Mouse (Mus musculus) midbrain, embryonic 12.5 days (tissue): ENCODE data around the gene Ddx19a. TPM values are rescaled to one million over a fixed set of nuclear protein-coding genes. Genes with fewer than 3 reads are reported as not detected.
"Not testable (repeated sequence)": the region's sequence is repeated elsewhere in the genome, so short reads cannot be mapped to it uniquely, and the experiment has no call there.

ENCODE experiments used
- ATAC-seq: fragments of 200-750 bp; cut with Nextera tagmentation; 2 replicates; pipeline ENCODE4 v1.8.0; 2017; ENCODE audit warnings: low read depth, moderate TSS enrichment, moderate library complexity; ENCODE audit not compliant: low FRiP score
- H3K27ac ChIP-seq: fragments of 300-500 bp; sonication (generic); replicated peaks from 2 replicates; pipeline ENCODE4 v1.5.1; 2016; ENCODE audit warnings: mild to moderate bottlenecking
- H3K27me3 ChIP-seq: fragments of 300-500 bp; sonication (generic); 2 replicates; pipeline ENCODE4 v1.6.1; 2016; ENCODE audit warnings: mild to moderate bottlenecking
- H3K36me3 ChIP-seq: fragments of 300-500 bp; sonication (generic); 2 replicates; pipeline ENCODE4 v1.6.1; 2016
- H3K4me1 ChIP-seq: fragments of 300-500 bp; sonication (generic); 2 replicates; pipeline ENCODE4 v1.6.1; 2016
- H3K4me2 ChIP-seq: fragments of 300-500 bp; sonication (generic); replicated peaks from 2 replicates; pipeline ENCODE4 v1.6.1; 2016; ENCODE audit warnings: mild to moderate bottlenecking, moderate library complexity
- H3K4me3 ChIP-seq: fragments of 300-500 bp; sonication (generic); 2 replicates; pipeline ENCODE4 v1.5.1; 2016; ENCODE audit warnings: mild to moderate bottlenecking
- H3K9ac ChIP-seq: fragments of 300-500 bp; sonication (generic); replicated peaks from 2 replicates; pipeline ENCODE4 v1.6.1; 2016; ENCODE audit warnings: mild to moderate bottlenecking, moderate library complexity
- H3K9me3 ChIP-seq: fragments of 300-500 bp; sonication (generic); 2 replicates; pipeline ENCODE4 v1.6.1; 2016; ENCODE audit warnings: mild to moderate bottlenecking
- WGBS: fragments of 180-500 bp; shearing (Covaris S2); methylation state at CpG from one replicate; pipeline ENCODE4 v1.1.7; 2016; 5-methylcytosine and 5-hydroxymethylcytosine counted together
- polyA plus RNA-seq: library from polyadenylated mRNA; unstranded; fragments of >200 nt; fragmentation: Nextera tagmentation; extraction: Ambion mirVana; gene quantifications from 2 replicates; pipeline ENCODE4 v1.2.1, GENCODE M21; 2016

Ddx19a gene
- polyA plus RNA-seq, 1 experiment from 2014 or later: 17.6 TPM

- Histone ChIP-seq H3K27me3 (no peaks in the 10 kb centered on the region), H3K27ac (no peak overlapping the region), H3K9ac (no peak overlapping the region), H3K4me3 (no peak overlapping the region), H3K4me2 (no peak overlapping the region), H3K9me3 (no peaks in the 10 kb centered on the region), H3K36me3 (peaks cover 26% of the 10 kb centered on the region), H3K4me1 (peaks cover 5% of the 10 kb centered on the region)
- ATAC-seq: no peak
- 71% methylated on average over 7 of the region's 7 CpGs for WGBS
These were observed 32.0 kb downstream of the Ddx19a start for GRCm38 (mm10) chr8:110965594-110965993.

GRCm38 (mm10) chr8:110964666-110965065 is 32.9 kb downstream of the Ddx19a start:
- peaks cover 29% of the 10 kb centered on the region for H3K36me3 ChIP-seq
- H3K27me3 ChIP-seq: no peaks in the 10 kb centered on the region
- ATAC-seq: no peak
- 0 out of 2 replicates have a peak, but pooled peaks cover under 1% of the 10 kb centered on the region for H3K4me1 ChIP-seq
- no peak overlapping the region for H3K4me2 ChIP-seq
- no peak overlapping the region for H3K4me3 ChIP-seq
- no peak overlapping the region for H3K27ac ChIP-seq
- WGBS: 77% methylated on average over 7 of the region's 7 CpGs
- H3K9me3 ChIP-seq: no peaks in the 10 kb centered on the region
- no peak overlapping the region for H3K9ac ChIP-seq

DNA sequence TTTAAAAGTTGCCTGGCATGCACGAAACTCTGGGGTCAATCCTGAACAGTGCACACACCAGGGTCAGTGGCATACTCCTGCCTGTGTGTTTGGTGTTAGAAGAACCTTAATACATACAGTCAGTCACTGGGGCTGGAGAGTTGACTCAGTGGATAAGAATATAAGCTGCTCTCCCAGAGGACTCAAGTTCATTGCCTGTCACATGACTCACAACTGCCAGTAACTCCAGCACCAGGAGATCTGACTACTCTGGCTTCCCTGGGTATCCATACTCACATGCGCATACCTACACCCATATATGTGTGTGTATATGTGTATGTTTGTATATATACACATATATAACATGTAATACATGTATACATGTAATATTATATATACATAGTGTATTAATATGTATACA is 34.5 kb downstream of the Ddx19a start:
- WGBS: 86% methylated on average over 2 of the region's 2 CpGs
- no peaks in the 10 kb centered on the region for H3K9me3 ChIP-seq
- no peaks in the 10 kb centered on the region for H3K4me1 ChIP-seq
- H3K27me3 ChIP-seq: no peaks in the 10 kb centered on the region
- H3K27ac ChIP-seq: no peak overlapping the region
- H3K9ac ChIP-seq: no peak overlapping the region
- ATAC-seq: no peak
- no peak overlapping the region for H3K4me3 ChIP-seq
- H3K36me3 ChIP-seq: peaks cover 44% of the 10 kb centered on the region
- no peak overlapping the region for H3K4me2 ChIP-seq

DNA sequence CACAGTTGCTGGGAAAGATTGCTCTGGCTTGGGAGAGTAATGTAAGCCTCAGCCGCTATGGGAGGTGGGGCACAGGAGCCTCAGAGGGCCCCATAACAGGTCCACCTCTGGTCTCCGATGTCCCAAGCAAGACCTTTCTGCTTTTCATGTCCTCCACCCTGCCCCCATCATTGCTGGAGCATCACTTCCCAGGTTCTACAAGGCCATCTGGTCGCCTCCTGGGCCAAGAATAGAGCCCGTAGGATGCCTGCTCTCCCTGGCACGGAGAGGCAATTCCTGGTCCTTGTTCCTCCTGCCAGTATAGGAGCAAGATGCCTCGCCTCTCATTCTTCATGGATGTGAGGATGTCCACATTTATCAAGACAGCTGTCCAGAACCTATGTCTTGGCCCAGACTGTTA is 37.7 kb downstream of the Ddx19a start:
- ATAC-seq: no peak
- Histone ChIP-seq H3K9me3 (no peaks in the 10 kb centered on the region), H3K4me3 (no peak overlapping the region), H3K27ac (no peak overlapping the region), H3K9ac (no peak overlapping the region), H3K27me3 (no peaks in the 10 kb centered on the region), H3K4me1 (no peaks in the 10 kb centered on the region), H3K4me2 (no peak overlapping the region), H3K36me3 (peaks cover 47% of the 10 kb centered on the region)
- 96% methylated on average over 6 of the region's 6 CpGs for WGBS

GRCm38 (mm10) chr8:110959071-110959780 is 38.4 kb downstream of the Ddx19a start:
- Histone ChIP-seq H3K27me3 (no peaks in the 10 kb centered on the region), H3K36me3 (peaks cover 47% of the 10 kb centered on the region), H3K4me1 (no peaks in the 10 kb centered on the region), H3K9me3 (no peaks in the 10 kb centered on the region), H3K27ac (no peak overlapping the region), H3K9ac (no peak overlapping the region), H3K4me2 (no peak overlapping the region), H3K4me3 (no peak overlapping the region)
- WGBS: 94% methylated on average over 12 of the region's 12 CpGs
- ATAC-seq: no peak

DNA sequence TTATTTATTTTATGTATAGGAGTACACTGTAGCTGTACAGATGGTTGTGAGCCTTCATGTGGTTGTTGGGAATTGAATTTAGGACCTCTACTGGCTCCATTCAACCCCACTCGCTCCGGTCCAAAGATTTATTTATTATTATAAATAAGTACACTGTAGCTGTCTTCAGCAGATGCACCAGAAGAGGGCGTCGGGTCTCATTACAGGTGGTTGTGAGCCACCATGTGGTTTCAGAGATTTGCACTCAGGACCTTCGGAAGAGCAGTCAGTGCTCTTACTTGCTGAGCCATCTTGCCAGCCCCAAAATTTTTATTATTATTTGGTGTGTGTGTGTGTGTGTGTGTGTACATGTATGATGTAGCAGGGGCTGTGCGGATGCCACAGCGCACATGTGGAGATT is 39.0 kb downstream of the Ddx19a start:
- not testable (repeated sequence) for H3K4me1 ChIP-seq, H3K9me3 ChIP-seq, H3K9ac ChIP-seq, ATAC-seq, H3K4me2 ChIP-seq, H3K27me3 ChIP-seq, H3K4me3 ChIP-seq, H3K27ac ChIP-seq
- 92% methylated on average over 7 of the region's 7 CpGs for WGBS
- peaks cover 47% of the 10 kb centered on the region for H3K36me3 ChIP-seq

- 89% methylated on average over 5 of the region's 5 CpGs for WGBS
- H3K4me3 ChIP-seq: no peak overlapping the region
- no peak overlapping the region for H3K4me2 ChIP-seq
- no peak for ATAC-seq
- H3K9ac ChIP-seq: no peak overlapping the region
- no peaks in the 10 kb centered on the region for H3K27me3 ChIP-seq
- no peaks in the 10 kb centered on the region for H3K4me1 ChIP-seq
- no peaks in the 10 kb centered on the region for H3K9me3 ChIP-seq
- H3K36me3 ChIP-seq: peaks cover 47% of the 10 kb centered on the region
- H3K27ac ChIP-seq: no peak overlapping the region
These were observed 39.5 kb downstream of the Ddx19a start for GRCm38 (mm10) chr8:110958135-110958534.

DNA sequence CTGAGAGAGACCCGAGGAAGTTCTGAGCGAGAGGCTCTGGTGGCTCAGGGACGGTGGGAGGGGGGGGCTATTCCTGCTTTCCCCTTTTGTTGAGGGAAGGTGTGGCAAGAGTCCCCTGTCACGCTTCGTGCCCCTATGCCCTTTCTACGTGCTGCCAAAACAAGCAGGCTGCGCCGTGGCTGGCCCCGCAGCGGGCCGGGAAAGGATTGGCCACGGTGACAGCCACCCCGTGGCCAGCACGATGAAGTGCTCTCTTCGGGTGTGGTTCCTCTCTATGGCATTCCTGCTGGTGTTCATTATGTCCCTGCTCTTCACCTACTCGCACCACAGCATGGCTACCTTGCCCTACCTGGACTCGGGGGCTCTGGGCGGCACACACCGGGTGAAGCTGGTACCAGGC is 40.1 kb downstream of the Ddx19a start:
- Histone ChIP-seq H3K9ac (no peak overlapping the region), H3K9me3 (no peaks in the 10 kb centered on the region), H3K27me3 (no peaks in the 10 kb centered on the region), H3K36me3 (peaks cover 46% of the 10 kb centered on the region), H3K4me3 (no peak overlapping the region), H3K4me2 (no peak overlapping the region), H3K4me1 (no peaks in the 10 kb centered on the region), H3K27ac (no peak overlapping the region)
- ATAC-seq: no peak
- 92% methylated on average over 19 of the region's 19 CpGs for WGBS

GRCm38 (mm10) chr8:110956619-110957450 is 40.8 kb downstream of the Ddx19a start:
- WGBS: 90% methylated on average over 15 of the region's 15 CpGs
- H3K9ac ChIP-seq: no peak overlapping the region
- no peak overlapping the region for H3K27ac ChIP-seq
- H3K36me3 ChIP-seq: peaks cover 41% of the 10 kb centered on the region
- H3K4me1 ChIP-seq: no peaks in the 10 kb centered on the region
- ATAC-seq: no peak
- H3K4me2 ChIP-seq: no peak overlapping the region
- H3K9me3 ChIP-seq: no peaks in the 10 kb centered on the region
- no peaks in the 10 kb centered on the region for H3K27me3 ChIP-seq
- H3K4me3 ChIP-seq: no peak overlapping the region

DNA sequence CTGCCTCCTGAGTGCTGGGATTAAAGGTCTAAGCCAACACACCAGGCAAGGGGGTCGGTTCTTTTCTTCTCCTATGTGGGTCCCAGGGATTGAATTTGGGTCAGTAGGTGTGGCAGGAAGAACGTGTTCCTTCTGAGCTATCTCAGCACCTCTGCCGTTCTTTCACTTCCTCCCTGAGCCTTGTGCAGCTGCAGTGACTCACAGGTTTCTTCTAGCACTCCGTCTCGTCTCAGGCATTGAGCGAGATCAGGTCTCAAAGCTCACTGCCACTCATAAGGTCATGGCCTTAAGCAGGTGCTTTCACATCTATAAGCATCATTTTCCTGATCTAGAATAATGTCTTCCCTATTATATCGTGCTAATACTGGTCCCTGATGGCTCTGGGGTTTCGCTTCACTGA is 42.8 kb downstream of the Ddx19a start:
- Histone ChIP-seq H3K9ac (no peak overlapping the region), H3K4me3 (no peak overlapping the region), H3K4me2 (no peak overlapping the region), H3K27me3 (no peaks in the 10 kb centered on the region), H3K9me3 (no peaks in the 10 kb centered on the region), H3K27ac (no peak overlapping the region), H3K36me3 (peaks cover 36% of the 10 kb centered on the region), H3K4me1 (no peaks in the 10 kb centered on the region)
- WGBS: 86% methylated on average over 8 of the region's 8 CpGs
- no peak for ATAC-seq

GRCm38 (mm10) chr8:110950065-110950484 is 47.5 kb downstream of the Ddx19a start:
- peaks cover 6% of the 10 kb centered on the region; the same call in 1 of the 2 replicates for H3K36me3 ChIP-seq
- no peaks in the 10 kb centered on the region for H3K27me3 ChIP-seq
- H3K9ac ChIP-seq: no peak overlapping the region
- no peak overlapping the region for H3K4me3 ChIP-seq
- no peak for ATAC-seq
- no peaks in the 10 kb centered on the region for H3K4me1 ChIP-seq
- no peak overlapping the region for H3K27ac ChIP-seq
- H3K4me2 ChIP-seq: no peak overlapping the region
- 82% methylated on average over 17 of the region's 17 CpGs for WGBS
- no peaks in the 10 kb centered on the region for H3K9me3 ChIP-seq

DNA sequence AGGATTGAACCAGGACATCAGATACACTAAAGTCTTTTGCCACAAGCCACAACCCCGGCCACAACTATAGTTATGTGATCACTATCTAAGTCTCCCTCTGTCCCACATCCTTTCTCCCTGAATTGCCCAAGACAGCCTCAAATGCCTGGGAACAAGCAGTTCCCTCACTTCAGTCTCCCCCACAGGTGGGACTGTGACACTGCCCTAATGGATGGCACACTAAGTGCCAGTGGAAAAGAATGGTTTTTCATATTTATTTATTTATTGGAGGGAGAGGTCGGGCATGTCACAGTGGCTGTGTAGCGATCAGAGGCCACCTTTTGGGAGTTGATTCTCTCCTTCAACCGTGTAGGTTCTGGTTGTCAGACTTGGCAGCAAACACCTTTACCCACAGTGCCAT is 51.9 kb downstream of the Ddx19a start:
- H3K9me3 ChIP-seq: no peaks in the 10 kb centered on the region
- no peak overlapping the region for H3K4me2 ChIP-seq
- no peak overlapping the region for H3K4me3 ChIP-seq
- H3K27ac ChIP-seq: no peak overlapping the region
- H3K36me3 ChIP-seq: no peaks in the 10 kb centered on the region
- no peaks in the 10 kb centered on the region for H3K27me3 ChIP-seq
- no peak for ATAC-seq
- no peak overlapping the region for H3K9ac ChIP-seq
- no peaks in the 10 kb centered on the region for H3K4me1 ChIP-seq
- WGBS: 89% methylated on average over 4 of the region's 4 CpGs
